Mouse (Mus musculus) forebrain, embryonic 11.5 days (tissue): ENCODE results near the gene Henmt1. TPM values are rescaled to one million over a fixed set of nuclear protein-coding genes. Genes with fewer than 3 reads are reported as not detected.

Experiments used
- ATAC-seq: fragments of 200-750 bp; cut with Nextera tagmentation; replicated peaks from 2 replicates; pipeline ENCODE4 v1.8.0; 2017; ENCODE audit warnings: moderate TSS enrichment; ENCODE audit not compliant: low FRiP score
- DNase-seq: peaks from one replicate; pipeline ENCODE4 v3.0.0-alpha.2; 2017; ENCODE audit warnings: low spot score
- H3K27ac ChIP-seq: fragments of 300-500 bp; sonication (generic); 2 replicates; pipeline ENCODE4 v1.5.1; 2014; ENCODE audit warnings: low read depth, low read length
- H3K27me3 ChIP-seq: fragments of 300-500 bp; sonication (generic); 2 replicates; pipeline ENCODE4 v1.6.1; 2014; ENCODE audit warnings: mild to moderate bottlenecking, low read length, mixed read lengths; ENCODE audit not compliant: control insufficient read depth, insufficient read depth
- H3K36me3 ChIP-seq: fragments of 300-500 bp; sonication (generic); 2 replicates; pipeline ENCODE4 v1.6.1; 2014; ENCODE audit warnings: mild to moderate bottlenecking, low read length, moderate library complexity, mixed read lengths; ENCODE audit not compliant: control insufficient read depth, insufficient read depth
- H3K4me1 ChIP-seq: fragments of 300-500 bp; sonication (generic); replicated peaks from 2 replicates; pipeline ENCODE4 v1.6.1; 2014; ENCODE audit warnings: low read length, mixed read lengths; ENCODE audit not compliant: control insufficient read depth, insufficient read depth
- H3K4me2 ChIP-seq: fragments of 300-500 bp; sonication (generic); 2 replicates; pipeline ENCODE4 v1.6.1; 2014; ENCODE audit warnings: low read depth, mild to moderate bottlenecking, low read length, moderate library complexity, mixed read lengths; ENCODE audit not compliant: severe bottlenecking
- H3K4me3 ChIP-seq: fragments of 300-500 bp; sonication (generic); 2 replicates; pipeline ENCODE4 v1.5.1; 2014; ENCODE audit warnings: low read depth, low read length
- H3K9ac ChIP-seq: fragments of 300-500 bp; sonication (generic); 2 replicates; pipeline ENCODE4 v1.6.1; 2014; ENCODE audit warnings: low read length
- H3K9me3 ChIP-seq: fragments of 300-500 bp; sonication (generic); 2 replicates; pipeline ENCODE4 v1.6.1; 2016; ENCODE audit warnings: low read length, mixed read lengths; ENCODE audit not compliant: control insufficient read depth
- WGBS: fragments of 180-500 bp; shearing (Covaris S2); extraction: QIAGEN DNeasy Blood & Tissue Kit; methylation state at CpG from one replicate; pipeline ENCODE4 v1.1.7; 2014; 5-methylcytosine and 5-hydroxymethylcytosine counted together
- polyA plus RNA-seq: library from polyadenylated mRNA; unstranded; fragments of >200 nt; fragmentation: Nextera tagmentation; extraction: Ambion mirVana; gene quantifications from 2 replicates; pipeline ENCODE4 v1.2.1, GENCODE M21; 2014

Gene Henmt1
- polyA plus RNA-seq, 1 experiment from 2014 or later: 1.1 TPM

GRCm38 (mm10) chr3:108961226-108961625 is 21.6 kb downstream of the Henmt1 start:
- peak; percentile 92 for ATAC-seq
- DNase-seq: peak; percentile 60
- peak overlapping the region; percentile 8; the same call in 1 of the 2 replicates for H3K4me2 ChIP-seq
- H3K4me3 ChIP-seq: no peak overlapping the region
- 0 out of 2 replicates have a peak overlapping the region, but pooled peaks have one; percentile 23 for H3K9ac ChIP-seq
- no peaks in the 10 kb centered on the region for H3K36me3 ChIP-seq
- H3K4me1 ChIP-seq: peaks cover 9% of the 10 kb centered on the region; the same call in 1 of the 2 replicates
- peak overlapping the region; percentile 19 for H3K27ac ChIP-seq
- 34% methylated on average over 7 of the region's 7 CpGs for WGBS
- no peaks in the 10 kb centered on the region for H3K27me3 ChIP-seq
- H3K9me3 ChIP-seq: no peaks in the 10 kb centered on the region

GRCm38 (mm10) chr3:108961655-108962054 is 22.0 kb downstream of the Henmt1 start:
- H3K9me3 ChIP-seq: no peaks in the 10 kb centered on the region
- H3K4me1 ChIP-seq: peaks cover 9% of the 10 kb centered on the region; the same call in 1 of the 2 replicates
- peak; percentile 23; the same call in 1 of the 2 replicates for ATAC-seq
- 41% methylated on average over 6 of the region's 6 CpGs for WGBS
- 0 out of 2 replicates have a peak overlapping the region, but pooled peaks have one; percentile 23 for H3K9ac ChIP-seq
- DNase-seq: no peak
- peak overlapping the region; percentile 19 for H3K27ac ChIP-seq
- H3K4me2 ChIP-seq: peak overlapping the region; percentile 8; the same call in 1 of the 2 replicates
- no peaks in the 10 kb centered on the region for H3K36me3 ChIP-seq
- H3K27me3 ChIP-seq: no peaks in the 10 kb centered on the region
- no peak overlapping the region for H3K4me3 ChIP-seq

DNA sequence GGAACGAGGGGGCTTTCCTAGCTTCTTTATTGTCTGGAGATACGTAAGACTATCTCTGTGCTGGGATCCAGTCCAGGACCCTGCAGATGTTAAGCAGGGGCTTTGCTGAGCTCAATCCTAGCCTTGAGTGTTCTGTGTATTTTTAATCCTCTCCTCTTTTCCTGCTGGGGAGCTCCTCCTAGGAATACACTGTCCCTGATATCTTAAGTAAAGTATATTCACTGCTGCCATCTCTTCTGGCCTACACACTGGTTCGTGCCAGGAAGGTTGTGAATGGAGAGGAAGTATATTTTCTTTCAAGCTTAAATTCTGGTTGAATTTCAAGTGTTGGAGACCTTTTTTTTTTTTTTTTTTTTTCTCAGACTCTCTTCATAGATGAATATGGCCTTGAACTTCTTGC is 23.6 kb downstream of the Henmt1 start:
- Histone ChIP-seq H3K4me1 (peaks cover 9% of the 10 kb centered on the region; the same call in 1 of the 2 replicates), H3K27ac (no peak overlapping the region), H3K4me3 (no peak overlapping the region), H3K36me3 (no peaks in the 10 kb centered on the region), H3K9ac (no peak overlapping the region), H3K9me3 (no peaks in the 10 kb centered on the region), H3K4me2 (no peak overlapping the region), H3K27me3 (no peaks in the 10 kb centered on the region)
- no peak for DNase-seq
- 88% methylated on average over 3 of the region's 3 CpGs for WGBS
- ATAC-seq: no peak

- ATAC-seq (no peak), DNase-seq (no peak)
- no peaks in the 10 kb centered on the region for H3K36me3 ChIP-seq
- H3K4me2 ChIP-seq: no peak overlapping the region
- H3K9me3 ChIP-seq: no peaks in the 10 kb centered on the region
- WGBS: 88% methylated on average over 3 of the region's 3 CpGs
- H3K27ac ChIP-seq: no peak overlapping the region
- peaks cover 9% of the 10 kb centered on the region; the same call in 1 of the 2 replicates for H3K4me1 ChIP-seq
- no peaks in the 10 kb centered on the region for H3K27me3 ChIP-seq
- no peak overlapping the region for H3K4me3 ChIP-seq
- H3K9ac ChIP-seq: no peak overlapping the region
Observed at GRCm38 (mm10) chr3:108963776-108964175, 24.1 kb downstream of the Henmt1 start.

DNA sequence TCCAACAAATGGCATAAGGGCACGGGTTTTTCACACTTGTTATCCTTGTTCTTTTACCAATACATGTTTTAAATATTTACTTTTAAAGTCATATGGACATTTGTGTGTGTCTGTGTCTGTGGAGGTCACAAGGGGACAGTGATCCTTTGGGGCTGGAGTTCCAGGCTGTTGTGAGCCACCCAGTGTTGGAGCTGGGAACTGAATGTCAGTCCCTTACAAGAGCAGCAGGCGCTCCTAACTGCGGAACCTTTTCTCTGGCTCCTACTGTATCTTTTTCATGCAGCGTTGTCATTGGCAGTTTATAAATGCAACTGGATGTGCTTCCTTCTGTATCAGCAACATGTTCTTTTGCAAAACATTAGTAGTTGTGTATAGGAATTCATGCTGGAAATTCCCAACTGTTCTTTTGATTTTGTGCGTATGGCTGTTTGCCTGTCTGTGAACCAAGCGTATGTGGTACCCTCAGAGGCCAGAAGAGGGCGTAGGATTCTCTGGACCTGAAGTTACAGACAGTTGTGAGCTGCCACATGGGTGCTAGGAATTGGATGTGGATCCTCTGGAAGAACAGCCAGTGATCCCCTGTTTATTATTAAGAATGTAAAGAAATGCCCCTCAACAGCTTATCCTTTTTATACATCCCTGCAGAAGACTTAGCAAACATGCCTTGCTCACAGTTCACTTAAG is 24.8 kb downstream of the Henmt1 start:
- 80% methylated on average over 7 of the region's 7 CpGs for WGBS
- DNase-seq: no peak

GRCm38 (mm10) chr3:108966051-108966450 is 26.4 kb downstream of the Henmt1 start:
- peaks cover 7% of the 10 kb centered on the region; the same call in 1 of the 2 replicates for H3K4me1 ChIP-seq
- WGBS: 98% methylated on average over 3 of the region's 3 CpGs

More for the DNA sequence above, 24.8 kb downstream of the Henmt1 start:
- no peak overlapping the region for H3K27ac ChIP-seq
- H3K9ac ChIP-seq: no peak overlapping the region
- no peak overlapping the region for H3K4me2 ChIP-seq
- ATAC-seq: no peak
- H3K4me1 ChIP-seq: peaks cover 9% of the 10 kb centered on the region; the same call in 1 of the 2 replicates
- H3K36me3 ChIP-seq: no peaks in the 10 kb centered on the region
- no peaks in the 10 kb centered on the region for H3K9me3 ChIP-seq
- H3K4me3 ChIP-seq: no peak overlapping the region
- no peaks in the 10 kb centered on the region for H3K27me3 ChIP-seq

DNA sequence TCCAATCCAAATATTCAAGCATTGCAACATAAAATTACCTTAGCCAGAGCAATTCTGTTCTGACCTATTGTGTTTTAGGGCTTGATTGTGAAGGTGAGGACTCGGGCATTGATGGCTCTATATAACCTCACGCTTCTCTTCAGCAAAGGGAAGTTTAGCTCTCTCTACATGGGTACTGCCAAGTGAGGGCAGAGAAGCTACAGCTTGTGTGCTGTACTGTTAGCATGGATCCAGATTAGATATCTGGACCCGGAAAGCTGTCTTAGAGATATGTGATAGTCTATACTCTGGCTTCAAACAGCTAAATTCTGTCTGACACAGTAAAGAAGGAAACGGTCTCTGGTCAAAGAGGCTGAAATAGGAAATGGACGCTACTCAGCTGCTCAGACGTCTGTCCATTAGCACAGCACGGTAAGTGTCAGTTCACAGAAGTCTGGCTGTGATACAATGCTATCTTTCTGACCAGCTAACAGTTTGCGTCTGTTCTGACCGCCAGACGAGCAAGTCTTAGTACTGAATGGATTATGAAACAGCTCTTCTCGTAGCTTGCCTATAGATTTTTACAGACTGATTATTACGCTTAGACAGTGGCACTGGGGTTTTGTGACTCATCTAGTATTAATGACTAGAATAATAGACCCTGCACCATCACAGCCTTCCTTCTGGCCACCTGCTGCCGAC is 34.4 kb downstream of the Henmt1 start:
- no peak overlapping the region for H3K4me2 ChIP-seq
- no peak overlapping the region for H3K27ac ChIP-seq
- no peak overlapping the region for H3K4me3 ChIP-seq
- H3K9me3 ChIP-seq: no peaks in the 10 kb centered on the region
- ATAC-seq: no peak
- H3K9ac ChIP-seq: no peak overlapping the region
- no peak for DNase-seq
- H3K36me3 ChIP-seq: no peaks in the 10 kb centered on the region
- H3K4me1 ChIP-seq: no peaks in the 10 kb centered on the region
- H3K27me3 ChIP-seq: no peaks in the 10 kb centered on the region
- WGBS: 88% methylated on average over 13 of the region's 13 CpGs

More at GRCm38 (mm10) chr3:108966051-108966450, 26.4 kb downstream of the Henmt1 start:
- Histone ChIP-seq H3K4me2 (no peak overlapping the region), H3K27me3 (no peaks in the 10 kb centered on the region), H3K9ac (no peak overlapping the region), H3K27ac (no peak overlapping the region), H3K36me3 (no peaks in the 10 kb centered on the region), H3K9me3 (no peaks in the 10 kb centered on the region), H3K4me3 (no peak overlapping the region)
- no peak for DNase-seq
- no peak for ATAC-seq

DNA sequence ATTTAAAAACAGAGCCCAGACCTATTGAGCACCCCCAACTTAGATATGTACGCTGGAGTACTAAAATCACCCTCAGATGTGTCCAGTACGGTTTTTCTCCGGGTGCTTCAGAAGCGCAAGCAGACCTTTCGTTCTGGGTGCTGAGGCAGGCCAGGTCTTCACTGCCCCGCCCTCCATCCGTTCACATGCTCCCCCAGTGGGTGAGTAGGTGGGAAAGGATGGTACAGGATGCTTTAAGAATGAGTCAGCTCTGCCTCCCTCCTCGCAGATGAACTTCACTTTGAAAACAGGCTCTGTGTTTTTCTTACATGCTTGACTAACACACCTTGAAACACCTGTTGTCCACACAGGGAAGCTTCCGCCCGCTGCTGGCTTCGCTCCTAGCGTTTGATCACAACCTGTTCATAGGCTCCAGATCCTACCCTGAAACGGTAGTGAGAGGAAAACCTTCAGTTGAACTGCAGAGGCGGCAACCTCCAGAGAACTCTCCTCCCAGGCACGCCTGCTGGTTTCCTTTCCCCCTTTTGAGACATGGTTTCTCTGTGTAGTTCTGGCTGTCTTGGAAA is 35.3 kb downstream of the Henmt1 start:
- Histone ChIP-seq H3K27ac (no peak overlapping the region), H3K9me3 (no peaks in the 10 kb centered on the region), H3K4me2 (no peak overlapping the region), H3K36me3 (no peaks in the 10 kb centered on the region; the same call in 1 of the 2 replicates), H3K4me1 (no peaks in the 10 kb centered on the region), H3K9ac (no peak overlapping the region), H3K27me3 (no peaks in the 10 kb centered on the region), H3K4me3 (no peak overlapping the region)
- ATAC-seq (no peak), DNase-seq (no peak)
- WGBS: 90% methylated on average over 15 of the region's 15 CpGs
